Mouse (Mus musculus) kidney, postnatal 0 days (tissue): ENCODE measurements at regions not wholly inside any gene's neighbourhood (a gene's known extent, or its start where the extent isn't known, plus 50 kb on each side); places are given as distances from the start of the nearest gene placed in this dataset.
A peak's percentile ranks its signal among the peaks of the same experiment; 100 is the strongest.

Experiments used
- ATAC-seq: fragments of 200-750 bp; cut with Nextera tagmentation; replicated peaks from 2 replicates; pipeline ENCODE4 v1.8.0; 2017; ENCODE audit warnings: low read depth, moderate number of reproducible peaks, moderate TSS enrichment, moderate library complexity; ENCODE audit not compliant: low FRiP score
- DNase-seq: peaks from one replicate; pipeline ENCODE4 v3.0.0-alpha.2; 2016; ENCODE audit warnings: low spot score
- H3K27ac ChIP-seq: fragments of 300-500 bp; sonication (generic); 2 replicates; pipeline ENCODE4 v1.5.1; 2014; ENCODE audit warnings: mild to moderate bottlenecking
- H3K27me3 ChIP-seq: fragments of 300-500 bp; sonication (generic); 2 replicates; pipeline ENCODE4 v1.6.1; 2014; ENCODE audit warnings: low read length, mixed read lengths; ENCODE audit not compliant: insufficient read depth
- H3K36me3 ChIP-seq: fragments of 300-500 bp; sonication (generic); 2 replicates; pipeline ENCODE4 v1.6.1; 2014; ENCODE audit warnings: low read length, mixed read lengths; ENCODE audit not compliant: insufficient read depth
- H3K4me1 ChIP-seq: fragments of 300-500 bp; sonication (generic); replicated peaks from 2 replicates; pipeline ENCODE4 v1.6.1; 2014; ENCODE audit warnings: antibody characterized with exemption, low read length, mixed read lengths; ENCODE audit not compliant: insufficient read depth
- H3K4me2 ChIP-seq: fragments of 300-500 bp; sonication (generic); 2 replicates; pipeline ENCODE4 v1.6.1; 2014; ENCODE audit warnings: mild to moderate bottlenecking, low read length, moderate library complexity, mixed read lengths
- H3K4me3 ChIP-seq: fragments of 300-500 bp; sonication (generic); replicated peaks from 2 replicates; pipeline ENCODE4 v1.5.1; 2014; ENCODE audit warnings: low read depth, low read length
- H3K9ac ChIP-seq: fragments of 300-500 bp; sonication (generic); 2 replicates; pipeline ENCODE4 v1.6.1; 2014; ENCODE audit warnings: low read depth, low read length
- H3K9me3 ChIP-seq: fragments of 300-500 bp; sonication (generic); replicated peaks from 2 replicates; pipeline ENCODE4 v1.6.1; 2016; ENCODE audit warnings: low read length, inconsistent platforms, mixed read lengths
- CTCF ChIP-seq: IDR thresholded peaks from 2 replicates; pipeline ENCODE4 v1.5.1; 2016; ENCODE audit warnings: antibody characterized with exemption, low read depth, mild to moderate bottlenecking, moderate library complexity
- WGBS: fragments of 180-500 bp; shearing (Covaris S2); extraction: QIAGEN DNeasy Blood & Tissue Kit; methylation state at CpG from one replicate; pipeline ENCODE4 v1.1.7; 2014; 5-methylcytosine and 5-hydroxymethylcytosine counted together

GRCm38 (mm10) chrX:10647332-10647731, 67.5 kb upstream of the Mid1ip1 start:
- H3K4me1 ChIP-seq: no peaks in the 10 kb centered on the region

GRCm38 (mm10) chrX:10650881-10651280, 63.9 kb upstream of the Mid1ip1 start:
- ATAC-seq (no peak), DNase-seq (peak; percentile 71)
- Histone ChIP-seq H3K36me3 (no peaks in the 10 kb centered on the region), H3K9me3 (no peaks in the 10 kb centered on the region), H3K4me2 (no peak overlapping the region), H3K4me3 (no peak overlapping the region), H3K4me1 (no peaks in the 10 kb centered on the region), H3K9ac (no peak overlapping the region), H3K27ac (no peak overlapping the region), H3K27me3 (no peaks in the 10 kb centered on the region)
- peak; percentile 66 for TF ChIP-seq CTCF
- WGBS: 25% methylated on average over 4 of the region's 4 CpGs

More at GRCm38 (mm10) chrX:10647332-10647731, 67.5 kb upstream of the Mid1ip1 start:
- DNase-seq (peak; percentile 31), ATAC-seq (no peak)
- Histone ChIP-seq H3K27ac (no peak overlapping the region), H3K9me3 (no peaks in the 10 kb centered on the region), H3K27me3 (no peaks in the 10 kb centered on the region), H3K36me3 (no peaks in the 10 kb centered on the region), H3K9ac (no peak overlapping the region), H3K4me2 (no peak overlapping the region), H3K4me3 (no peak overlapping the region)
- TF ChIP-seq CTCF: no peak
- WGBS: 48% methylated on average over 5 of the region's 5 CpGs
